Mouse (Mus musculus) embryo, embryonic 10.5 days (tissue): ENCODE data around the gene Osbpl11.
"Not testable (repeated sequence)": the region's sequence is repeated elsewhere in the genome, so short reads cannot be mapped to it uniquely, and the experiment has no call there.

Experiments
- DNase-seq: peaks from one replicate; pipeline ENCODE4 v3.0.0-alpha.2; 2015; ENCODE audit warnings: low spot score

The Osbpl11 gene

DNA sequence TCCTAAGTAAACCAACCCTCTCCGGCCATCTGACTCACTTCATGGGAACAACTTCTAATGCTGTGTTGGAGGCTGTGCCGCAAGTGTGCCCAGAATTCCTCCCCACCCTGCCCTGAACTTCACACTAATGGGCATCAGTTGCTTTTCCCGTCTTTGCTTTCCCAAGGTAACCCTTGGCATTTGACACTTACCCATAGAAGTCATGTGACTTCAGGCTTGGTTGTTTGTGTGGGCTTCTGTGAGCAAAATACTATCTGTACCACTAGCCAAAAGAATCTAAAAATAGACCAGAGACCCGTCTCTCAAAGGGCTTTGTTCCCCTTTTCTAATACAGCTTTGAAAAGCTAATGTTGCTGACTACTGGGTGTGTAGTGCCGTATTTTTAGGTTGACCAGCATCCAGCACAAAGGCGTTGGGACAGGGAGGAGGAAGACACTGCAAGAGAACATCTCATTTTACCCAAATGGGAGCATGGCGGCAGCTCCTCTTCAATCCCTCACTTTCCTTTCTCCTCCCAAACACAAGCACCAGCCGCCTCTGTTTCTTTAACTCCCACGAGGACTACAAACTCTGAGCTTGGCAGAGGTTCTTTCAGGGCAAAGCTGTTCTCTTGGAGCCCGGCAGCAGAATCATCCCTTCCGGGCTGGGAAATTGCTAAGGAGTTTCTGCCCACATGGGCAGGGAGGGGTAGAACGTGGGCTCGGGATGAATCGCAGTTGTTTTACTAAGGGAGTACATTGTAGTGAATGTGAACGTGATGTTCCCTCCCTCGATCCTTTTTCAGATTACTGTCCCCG lies 6.4 kb upstream of the Osbpl11 start:
- DNase-seq, result no peak

DNA sequence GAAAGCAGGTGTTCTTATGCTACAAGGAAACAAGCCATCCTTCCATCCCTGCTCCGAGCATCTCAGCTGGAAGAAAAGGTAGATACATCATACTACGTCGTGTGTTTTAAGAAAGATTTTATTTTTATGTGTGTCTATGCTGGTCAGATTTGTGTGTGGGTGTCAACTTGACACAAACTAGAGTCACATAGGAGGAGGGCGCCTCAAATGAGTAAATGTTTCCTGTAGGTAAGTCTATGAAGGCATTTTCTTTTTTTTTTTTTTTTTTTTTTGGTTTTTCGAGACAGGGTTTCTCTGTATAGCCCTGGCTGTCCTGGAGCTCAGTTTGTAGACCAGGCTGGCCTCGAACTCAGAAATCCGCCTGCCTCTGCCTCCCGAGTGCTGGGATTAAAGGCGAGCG lies 5.6 kb upstream of the Osbpl11 start:
- DNase-seq, result not testable (repeated sequence)

DNA sequence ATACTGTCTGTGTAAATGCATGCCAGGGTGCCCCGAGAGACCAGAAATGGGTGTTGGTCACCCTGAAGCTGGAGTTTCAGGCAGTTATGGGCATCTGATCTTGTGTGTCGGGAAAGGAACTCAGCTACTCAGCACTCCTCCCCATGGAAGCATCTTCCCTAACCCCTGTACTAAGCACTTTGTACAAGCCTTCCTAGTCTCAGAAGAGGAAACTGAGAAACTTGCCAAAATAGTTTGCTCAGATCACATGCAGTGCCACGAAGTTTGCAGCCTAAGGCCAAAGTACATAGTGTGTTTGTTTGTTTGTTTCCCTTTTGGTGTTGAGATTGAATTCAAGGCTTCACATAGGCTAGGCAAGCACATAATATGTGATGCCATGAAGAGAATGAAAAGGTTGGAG lies 5.0 kb upstream of the Osbpl11 start:
- DNase-seq, result no peak

DNA sequence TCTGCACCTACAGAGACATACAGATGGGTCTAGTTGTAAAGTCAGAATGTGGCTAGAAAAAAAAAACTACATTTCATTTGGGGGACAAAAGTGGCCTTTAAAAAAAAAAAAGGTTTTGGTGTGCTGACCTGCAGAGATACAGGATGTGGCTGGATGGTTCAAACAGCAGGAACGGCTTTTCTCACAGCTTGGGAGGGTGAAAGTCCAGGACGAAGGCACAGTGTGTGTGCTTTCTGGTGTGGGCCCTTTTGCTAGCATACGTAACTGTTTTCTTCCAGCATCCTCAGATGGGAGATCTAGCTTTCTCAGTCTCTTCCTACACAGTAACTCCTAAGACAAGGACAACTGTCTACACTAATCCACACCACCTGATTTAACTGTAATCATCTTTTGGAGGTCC lies 4.1 kb upstream of the Osbpl11 start:
- no peak for DNase-seq

DNA sequence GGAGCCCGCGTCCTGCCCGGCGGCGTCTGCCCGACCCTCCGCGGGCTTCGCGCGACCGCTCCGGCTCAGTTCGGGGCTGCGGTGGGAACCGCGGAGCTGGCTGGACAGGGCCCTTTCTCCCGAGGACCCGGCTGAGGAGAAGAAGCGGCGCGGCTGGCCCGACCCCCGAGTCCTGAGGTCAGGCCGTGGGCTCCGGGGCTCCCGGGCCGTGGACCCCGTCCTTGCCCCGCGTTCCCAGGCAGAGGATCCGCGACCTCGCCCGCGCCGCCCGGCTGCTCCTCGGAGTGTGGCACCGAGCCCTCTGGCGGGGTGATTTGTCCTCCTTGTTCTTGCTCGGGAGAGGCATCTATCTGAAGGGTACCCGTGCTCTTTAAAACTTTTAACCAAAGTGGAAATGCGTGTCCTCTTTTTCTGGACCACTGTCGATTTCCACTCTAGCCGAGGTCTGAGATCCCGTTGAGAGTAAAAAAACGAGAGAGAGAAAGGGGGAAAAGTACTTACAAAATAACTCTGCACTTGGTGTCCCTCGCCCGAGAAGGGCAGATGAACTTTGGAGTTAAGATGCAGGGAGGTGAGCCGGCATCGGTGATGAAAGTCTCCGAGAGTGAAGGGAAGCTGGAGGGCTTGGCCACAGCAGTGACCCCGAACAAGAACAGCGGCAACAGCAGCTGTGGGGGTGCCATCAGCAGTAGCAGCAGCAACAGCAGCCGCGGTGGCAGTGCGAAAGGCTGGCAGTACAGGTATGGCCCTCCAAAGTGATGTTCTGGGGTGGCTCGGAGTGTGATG lies 583 bp downstream of the Osbpl11 start:
- peak; percentile 51 for DNase-seq

DNA sequence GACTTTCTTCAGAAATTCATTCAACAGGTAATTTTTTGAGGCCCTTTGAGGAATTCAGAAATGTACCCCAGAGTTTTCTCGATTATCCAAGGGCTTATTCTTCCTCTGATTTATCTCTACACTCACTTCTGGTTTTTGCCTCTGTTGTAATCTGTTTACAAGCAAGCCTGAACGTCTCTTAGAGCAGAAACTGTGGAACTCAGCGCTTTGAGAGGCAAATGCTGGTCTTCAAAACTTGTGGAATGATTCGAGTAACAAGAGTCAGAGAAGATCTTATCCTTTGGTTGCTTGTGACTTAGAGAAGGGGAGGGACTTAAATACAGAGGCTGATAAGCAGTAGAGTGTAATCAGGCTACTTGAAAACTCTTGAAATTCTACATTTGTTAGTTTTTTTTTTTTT lies 1.3 kb downstream of the Osbpl11 start:
- peak; percentile 15 for DNase-seq

DNA sequence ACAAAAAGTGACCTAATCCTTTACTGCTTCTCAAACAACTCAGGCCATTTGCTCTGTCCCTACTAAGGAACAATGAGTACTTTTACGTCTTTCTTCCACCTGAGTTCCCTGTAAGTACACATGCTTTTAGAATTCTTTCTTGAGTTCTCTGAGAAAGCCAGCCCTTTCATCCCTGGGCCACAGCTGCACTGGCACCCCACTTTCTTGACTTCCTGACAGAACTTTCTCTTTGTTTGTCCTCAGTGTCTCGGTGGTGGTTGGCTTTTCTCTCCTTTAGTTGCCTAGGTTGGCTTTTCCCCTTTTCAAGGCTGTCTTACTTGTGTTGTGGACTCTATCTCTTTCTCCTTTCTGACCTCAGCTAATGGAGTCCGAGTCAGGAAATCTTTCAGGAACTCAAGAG lies 3.2 kb downstream of the Osbpl11 start:
- DNase-seq, result no peak

DNA sequence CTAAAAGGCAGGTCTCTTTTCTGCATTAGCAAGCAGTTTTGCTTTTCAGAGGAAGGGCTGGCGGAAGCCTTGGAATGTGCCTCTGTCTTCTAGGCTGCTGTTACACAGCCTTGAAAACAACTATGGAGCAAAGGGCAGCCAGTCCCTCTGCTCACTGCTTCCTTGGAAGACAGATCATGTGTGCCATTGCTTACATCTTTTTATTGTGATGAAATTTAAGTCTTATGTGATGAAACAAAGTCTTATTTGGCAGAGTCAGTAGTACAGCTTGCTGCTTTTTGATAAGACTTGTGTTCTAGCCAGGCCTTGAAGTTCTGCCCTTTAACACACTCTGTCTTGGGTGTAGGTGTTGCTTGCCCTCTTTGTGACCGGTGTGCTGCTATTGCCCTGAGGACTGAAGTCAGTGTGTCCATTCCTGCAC lies 6.8 kb downstream of the Osbpl11 start:
- DNase-seq, result no peak

DNA sequence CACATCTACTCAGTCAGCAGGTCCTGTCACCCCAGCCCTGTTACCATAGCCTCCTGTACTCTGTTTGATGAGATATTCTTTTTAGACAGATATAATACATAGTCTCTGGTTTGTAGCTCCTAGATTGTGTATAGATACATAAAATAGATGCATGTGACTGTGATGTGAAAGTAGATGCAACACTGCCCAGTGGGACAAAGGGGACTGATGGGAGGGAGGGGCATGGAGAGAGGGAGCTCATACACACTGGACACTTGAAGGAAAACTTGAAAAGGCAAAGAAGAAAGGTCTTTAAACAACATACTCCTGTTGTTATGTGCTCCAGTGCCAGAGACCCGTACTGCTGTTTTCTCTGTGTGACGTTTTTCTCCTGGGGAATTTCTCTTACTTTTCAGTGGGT lies 7.4 kb downstream of the Osbpl11 start:
- DNase-seq, result no peak

DNA sequence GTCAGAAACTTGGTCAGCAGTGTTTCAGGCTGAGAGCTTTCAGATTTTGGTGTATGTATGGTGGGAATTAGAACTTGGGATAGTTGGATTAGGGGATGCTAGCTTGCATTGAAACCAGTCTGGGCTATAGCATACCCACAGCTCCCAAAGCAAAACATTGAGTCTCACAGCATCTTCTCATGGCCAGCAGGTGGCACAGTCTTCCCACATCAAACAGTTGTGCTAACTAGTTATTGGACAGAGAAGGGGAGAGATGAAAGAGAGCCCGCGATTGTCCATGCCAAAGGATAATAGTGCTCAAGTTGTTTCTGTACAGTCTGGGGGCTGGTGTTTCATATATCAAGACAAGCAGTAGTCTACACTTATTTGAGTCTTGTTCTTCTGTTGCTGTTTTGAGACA lies 8.8 kb downstream of the Osbpl11 start:
- peak; percentile 74 for DNase-seq

DNA sequence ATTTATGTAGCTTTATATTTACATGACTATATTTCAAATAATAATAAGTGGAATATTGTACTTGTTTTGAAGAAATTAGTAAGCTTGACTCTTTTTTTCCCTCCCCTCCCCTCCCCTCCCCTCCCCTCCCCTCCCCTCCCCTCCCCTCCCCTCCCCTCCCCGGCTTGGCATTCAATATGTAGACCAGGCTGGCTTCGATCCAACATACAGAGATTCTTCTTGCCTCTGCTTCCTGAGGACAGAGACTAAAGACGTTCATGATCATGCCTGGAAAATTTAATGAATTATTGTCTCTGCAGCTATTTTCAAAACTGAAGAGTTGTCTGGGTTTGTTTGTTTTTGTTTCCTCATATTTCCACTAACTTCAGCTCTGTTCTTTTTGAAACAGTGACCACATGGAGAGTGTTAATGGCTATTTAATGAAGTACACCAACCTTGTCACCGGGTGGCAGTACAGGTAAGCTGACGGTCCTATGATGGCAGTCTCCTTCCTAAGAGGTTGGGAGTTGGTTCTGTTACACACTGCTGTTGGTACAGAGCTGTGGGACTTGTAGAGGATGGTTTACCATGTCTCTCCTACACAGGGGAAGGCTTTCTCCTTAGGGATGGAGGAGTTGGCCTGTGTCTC lies 10.9 kb downstream of the Osbpl11 start:
- DNase-seq, result peak; percentile 37

DNA sequence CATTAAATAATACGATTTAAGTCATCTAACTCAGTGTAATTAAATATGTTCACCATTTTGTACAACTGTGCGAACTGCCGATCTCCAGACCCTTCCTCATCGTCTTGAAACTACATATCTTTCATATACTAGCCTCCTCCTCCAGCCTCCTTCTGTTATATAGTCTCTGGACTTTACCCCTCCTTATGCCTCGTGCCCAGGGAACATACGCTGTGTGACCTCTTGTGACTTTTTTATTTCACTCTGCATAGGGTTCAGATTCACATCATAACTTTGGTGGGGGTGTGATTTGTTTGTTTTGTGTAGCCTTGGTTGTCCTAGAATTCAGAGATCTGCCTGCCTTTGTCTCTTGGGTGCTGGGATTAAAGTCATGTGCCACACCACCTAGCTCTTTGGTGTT lies 11.7 kb downstream of the Osbpl11 start:
- no peak for DNase-seq

DNA sequence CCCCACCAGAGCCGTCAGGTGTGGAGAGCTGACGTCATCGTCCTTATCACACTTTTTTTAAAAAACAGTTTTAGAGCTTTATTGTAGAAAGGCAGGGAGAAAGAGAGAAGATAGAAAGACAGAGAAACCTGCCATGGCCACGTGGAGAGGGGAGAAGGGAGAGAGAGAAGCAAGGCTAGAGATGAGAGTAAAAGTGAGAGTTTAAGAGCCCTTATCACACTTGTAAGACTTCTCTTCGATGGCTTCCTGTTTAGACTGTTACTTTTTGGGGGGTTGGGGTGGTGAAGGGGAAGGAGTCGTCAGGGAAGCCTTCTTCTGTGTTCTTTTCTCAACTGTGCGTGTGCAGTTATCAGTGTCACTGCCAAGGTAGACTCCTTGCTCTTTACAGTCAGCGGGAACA lies 15.7 kb downstream of the Osbpl11 start:
- no peak for DNase-seq

DNA sequence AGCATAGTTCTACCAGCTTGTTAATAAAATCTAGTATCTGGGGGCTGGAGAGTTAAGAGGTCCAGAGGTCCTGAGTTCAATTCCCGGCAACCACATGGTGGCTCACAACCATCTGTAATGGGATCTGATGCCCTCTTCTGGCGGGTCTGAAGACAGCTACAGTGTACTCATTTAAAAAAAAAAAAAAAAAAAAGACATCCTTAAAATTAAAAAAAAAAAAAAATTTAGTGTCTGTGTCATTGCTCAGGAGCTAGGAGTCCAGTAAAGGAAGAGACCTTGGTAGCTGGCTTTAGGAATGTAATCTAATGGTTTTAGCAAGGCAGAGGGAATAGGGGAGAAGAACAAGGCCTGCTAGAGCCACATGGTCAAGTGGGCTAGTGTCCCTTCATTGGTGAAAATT lies 25.9 kb downstream of the Osbpl11 start:
- DNase-seq, result no peak

DNA sequence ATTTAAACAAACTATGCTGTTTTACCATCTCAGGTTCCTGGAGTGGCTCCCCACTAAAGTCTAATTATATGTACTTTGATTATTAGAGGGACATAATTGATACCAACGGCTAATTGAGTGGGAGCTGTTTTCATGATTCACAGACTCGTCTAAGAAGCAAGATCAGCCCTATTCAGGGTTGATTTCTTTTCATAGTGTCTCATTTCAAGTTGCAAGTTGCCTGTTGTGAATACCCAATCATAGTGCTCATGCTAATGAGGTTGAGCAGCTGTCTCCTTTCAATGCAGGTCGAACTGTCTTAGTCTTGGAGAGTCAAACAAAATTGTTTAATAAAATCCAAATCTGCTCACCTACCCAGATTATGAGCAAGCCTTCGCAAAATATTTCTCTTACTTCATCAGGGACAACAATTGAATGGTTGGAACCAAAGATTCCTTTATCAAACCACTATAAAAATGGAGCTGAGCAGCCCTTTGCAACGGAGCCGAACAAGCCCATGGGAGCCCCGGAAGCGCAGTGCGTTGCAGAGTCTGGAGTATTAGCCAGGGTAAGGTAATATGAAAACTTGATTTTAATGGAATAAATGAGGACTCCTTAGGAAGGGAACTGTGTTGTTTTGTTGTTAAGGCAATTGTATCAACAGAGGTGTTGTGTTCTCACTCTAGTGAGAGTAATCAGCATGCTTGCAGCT lies 31.6 kb downstream of the Osbpl11 start:
- DNase-seq, result no peak

DNA sequence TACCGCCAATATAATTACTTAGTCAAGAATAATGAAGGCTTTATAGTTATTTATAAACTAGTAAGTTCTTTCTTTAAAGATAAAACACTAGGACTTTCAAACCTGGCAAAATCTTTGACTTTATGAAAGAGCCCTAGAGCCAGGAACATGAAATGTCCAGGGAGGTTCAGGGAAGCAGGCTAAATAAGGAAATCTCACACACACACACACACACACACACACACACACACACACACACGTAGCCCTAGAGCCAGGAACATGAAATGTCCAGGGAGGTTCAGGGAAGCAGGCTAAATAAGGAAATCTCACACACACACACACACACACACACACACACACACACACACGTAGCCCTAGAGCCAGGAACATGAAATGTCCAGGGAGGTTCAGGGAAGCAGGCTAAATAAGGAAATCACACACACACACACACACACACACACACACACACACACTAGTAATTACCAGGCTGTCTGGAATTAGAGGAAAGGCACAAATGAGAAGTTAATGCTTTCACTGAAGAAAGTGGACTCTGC lies 32.7 kb downstream of the Osbpl11 start:
- DNase-seq, result not testable (repeated sequence)

DNA sequence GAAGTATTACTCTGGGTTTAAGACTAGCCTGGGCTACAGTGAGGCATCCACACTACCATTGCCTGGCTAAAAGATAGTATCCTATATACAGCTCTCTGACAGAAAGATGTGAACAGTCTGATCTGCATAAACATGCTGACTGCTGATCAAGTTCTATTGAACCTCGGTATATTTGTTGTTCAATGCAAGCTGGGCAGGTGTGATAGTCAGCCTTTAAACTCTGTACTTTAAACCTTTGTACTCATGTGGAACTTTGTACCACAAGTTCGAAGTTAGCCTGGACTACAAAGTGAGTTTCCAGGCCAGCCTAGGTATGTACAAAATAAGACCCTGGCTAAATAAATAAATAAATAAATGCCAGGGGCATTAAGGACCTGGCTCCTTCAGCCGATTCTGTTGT lies 37.6 kb downstream of the Osbpl11 start:
- DNase-seq, result no peak

DNA sequence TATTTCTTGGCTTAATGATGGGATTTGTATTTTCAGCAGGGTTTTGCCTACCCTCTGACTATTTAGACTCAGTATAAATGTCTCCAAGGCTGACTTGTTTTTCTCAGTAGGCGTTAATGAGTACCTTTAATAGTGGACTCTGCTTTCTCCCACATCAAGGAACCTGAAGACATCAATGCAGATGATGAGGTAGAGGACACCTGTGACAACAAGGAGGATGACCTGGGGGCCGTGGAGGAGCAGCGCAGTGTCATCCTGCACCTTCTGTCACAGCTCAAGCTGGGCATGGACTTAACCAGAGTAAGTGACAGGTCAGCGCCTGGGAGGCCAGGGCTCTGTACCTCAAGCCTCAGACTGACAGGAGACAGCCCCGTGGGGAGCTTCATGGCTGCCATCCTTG lies 39.5 kb downstream of the Osbpl11 start:
- no peak for DNase-seq

DNA sequence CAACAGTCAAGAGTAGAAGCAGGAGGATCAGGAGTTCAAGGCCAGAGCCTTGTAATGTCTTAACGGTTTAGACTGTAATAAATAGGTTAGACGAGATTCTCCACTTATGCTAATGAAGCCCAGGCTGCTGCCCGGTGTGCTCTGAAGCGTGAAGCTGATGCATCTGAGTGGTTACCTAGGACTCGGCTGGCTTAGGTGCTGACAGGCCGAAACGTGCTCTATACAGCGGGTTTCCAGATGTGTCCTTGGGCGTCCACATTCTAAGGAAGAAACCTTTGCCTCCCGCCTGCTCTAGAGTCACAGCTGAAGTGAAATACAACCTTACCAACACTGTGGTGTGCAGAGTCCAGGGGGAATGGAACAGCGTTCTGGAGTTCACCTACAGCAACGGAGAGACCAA lies 49.3 kb downstream of the Osbpl11 start:
- no peak for DNase-seq

DNA sequence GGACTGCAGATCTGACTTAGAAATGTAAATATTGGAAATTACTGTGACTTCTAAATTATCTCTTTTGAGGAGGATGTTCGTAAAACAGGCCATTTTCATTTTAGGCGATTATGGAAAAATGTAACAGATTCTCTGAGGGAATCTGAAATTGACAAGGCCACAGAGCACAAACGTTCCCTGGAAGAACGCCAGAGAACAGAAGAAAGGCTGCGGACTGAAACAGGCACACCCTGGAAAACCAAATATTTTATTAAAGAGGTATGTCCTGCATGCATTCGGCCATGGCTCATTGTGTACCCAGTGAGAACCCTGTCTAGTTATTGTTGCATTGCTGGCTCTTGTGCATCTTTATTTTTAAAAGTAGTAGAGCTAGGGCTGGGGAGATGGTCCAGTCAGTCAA lies 51.3 kb downstream of the Osbpl11 start:
- DNase-seq, result no peak

DNA sequence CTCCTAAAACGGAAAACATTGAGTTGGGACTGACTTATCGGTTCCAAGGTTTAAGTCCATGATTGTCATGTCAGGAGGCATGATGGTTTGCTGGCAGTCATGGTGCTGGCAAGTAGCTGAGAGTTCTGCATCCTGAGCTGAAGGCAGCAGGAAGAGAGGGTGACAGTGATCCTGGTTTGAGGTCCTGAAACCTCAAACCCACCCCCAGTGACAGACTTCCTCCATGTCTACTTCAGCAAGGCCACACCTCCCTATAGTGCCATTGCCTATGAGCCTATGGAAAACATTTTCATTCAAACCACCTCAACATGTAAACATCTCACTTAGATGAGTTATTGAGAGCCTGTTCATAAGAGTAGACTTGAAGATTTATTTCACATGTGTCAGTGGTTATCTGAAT lies 54.4 kb downstream of the Osbpl11 start:
- DNase-seq, result no peak

DNA sequence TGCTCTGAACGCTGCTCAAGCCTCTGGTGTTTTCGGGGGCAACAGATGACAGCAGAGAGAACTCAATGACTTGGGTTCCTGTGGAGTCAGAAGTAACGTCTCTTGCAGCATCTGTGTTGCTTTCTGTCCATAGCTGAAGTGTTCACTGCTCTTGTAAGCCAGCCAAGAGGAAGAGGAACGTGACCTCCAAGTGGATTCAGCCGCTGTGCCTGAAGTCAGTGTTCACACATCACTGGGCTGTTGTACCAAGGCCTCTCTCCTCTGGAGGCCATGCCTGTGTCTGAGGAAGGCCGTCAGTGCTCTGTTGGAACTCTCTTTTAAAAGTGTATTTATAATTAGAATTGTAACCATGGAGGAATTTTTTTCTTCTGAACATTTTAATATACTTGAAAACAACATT lies 57.2 kb downstream of the Osbpl11 start:
- DNase-seq, result no peak
